In genomic region chr1:181583152-181583551, GRCm38 (mm10) we compare ENCODE assay signal across 13 mouse cellular contexts. TPM values are rescaled to one million over a fixed set of nuclear protein-coding genes. Genes with fewer than 3 reads are reported as not detected.
DNase-seq lines count a peak whose midpoint lies in the region; ATAC-seq and TF ChIP-seq lines count a peak whose summit lies in the region.
"Had no signal": no experiment of that assay in that cellular context is flagged by ENCODE, and none has a peak within 500 bp of the region (broad histone marks: within the 10 kb centered on the region; RNA-seq: fewer than 3 reads in every experiment).

No protein-coding gene starts in this region.

- TF ChIP-seq CTCF in cerebellum, adult 2 months (IDR thresholded peaks at IDR 0.05; ENCODE audit: borderline replicate concordance, insufficient read depth, low read depth, low read length) = no peak

- no peaks in the 10 kb centered on the region for H3K4me1 ChIP-seq in cerebellum, adult 2 months (ENCODE audit: control insufficient read depth, insufficient read depth, low read length)
- H3K4me1 ChIP-seq in hindbrain, embryonic 15.5 days (replicated peaks) = no peaks in the 10 kb centered on the region
- no peaks in the 10 kb centered on the region for H3K4me1 ChIP-seq in hindbrain, embryonic 10.5 days (replicated peaks)
- 0 out of 2 replicates have a peak, but pooled peaks cover 6% of the 10 kb centered on the region for H3K4me1 ChIP-seq in neural tube, embryonic 15.5 days
- H3K4me1 ChIP-seq: forebrain, embryonic 10.5 days had no signal

- no peaks in the 10 kb centered on the region for H3K36me3 ChIP-seq in hindbrain, embryonic 15.5 days
- H3K36me3 ChIP-seq in hindbrain, embryonic 10.5 days = no peaks in the 10 kb centered on the region
- H3K36me3 ChIP-seq in neural tube, embryonic 15.5 days = no peaks in the 10 kb centered on the region
- H3K36me3 ChIP-seq: forebrain, embryonic 10.5 days had no signal

- no peak for TF ChIP-seq POLR2A in cerebellum, adult 2 months (IDR thresholded peaks at IDR 0.05; ENCODE audit: borderline replicate concordance, insufficient read depth, low read length)

- peak; percentile 3 to 6 for DNase-seq in cerebellum, adult 2 months
- no peak for DNase-seq in cerebellum, postnatal 4 days (ENCODE audit: low spot score in 2 of 2)
- no peak for DNase-seq in hindbrain, embryonic 10.5 days (ENCODE audit: low spot score)
- DNase-seq in testis, postnatal 14 days (ENCODE audit: low spot score) = peak; percentile 15
- no peak for DNase-seq in testis, postnatal 10 days (ENCODE audit: low spot score)
- DNase-seq in layer of hippocampus, adult 9-10 months (ENCODE audit: low spot score) = no peak
- DNase-seq: adrenal gland, adult 8-10 months; kidney, adult 11 months; right cerebral cortex, adult 18-20 months had no signal

- H3K27ac ChIP-seq in cerebellum, adult 2 months (ENCODE audit: insufficient read depth, low read length) = no peak overlapping the region
- no peak overlapping the region for H3K27ac ChIP-seq in hindbrain, embryonic 15.5 days (replicated peaks)
- H3K27ac ChIP-seq in hindbrain, embryonic 10.5 days = no peak overlapping the region; the same call in 1 of the 2 replicates
- no peak overlapping the region for H3K27ac ChIP-seq in neural tube, embryonic 15.5 days (replicated peaks)
- H3K27ac ChIP-seq: forebrain, embryonic 10.5 days had no signal

- no peak overlapping the region for H3K9ac ChIP-seq in hindbrain, embryonic 15.5 days
- no peak overlapping the region for H3K9ac ChIP-seq in neural tube, embryonic 15.5 days (replicated peaks)

- 56% methylated on average over 8 of the region's 8 CpGs for WGBS in cerebellum, adult 2 months
- 63% methylated on average over 8 of the region's 8 CpGs for WGBS in hindbrain, embryonic 15.5 days
- WGBS in hindbrain, embryonic 10.5 days = 68% methylated on average over 8 of the region's 8 CpGs
- WGBS in neural tube, embryonic 15.5 days = 49% methylated on average over 8 of the region's 8 CpGs

- no peaks in the 10 kb centered on the region for H3K9me3 ChIP-seq in hindbrain, embryonic 15.5 days
- no peaks in the 10 kb centered on the region for H3K9me3 ChIP-seq in hindbrain, embryonic 10.5 days
- H3K9me3 ChIP-seq in neural tube, embryonic 15.5 days (replicated peaks) = no peaks in the 10 kb centered on the region
- H3K9me3 ChIP-seq: forebrain, embryonic 10.5 days had no signal

- no peak overlapping the region for H3K4me3 ChIP-seq in cerebellum, adult 2 months (replicated peaks; ENCODE audit: insufficient read depth, low read depth, low read length)
- peak overlapping the region; percentile 7; the same call in 1 of the 2 replicates for H3K4me3 ChIP-seq in hindbrain, embryonic 15.5 days
- no peak overlapping the region for H3K4me3 ChIP-seq in hindbrain, embryonic 10.5 days
- H3K4me3 ChIP-seq in neural tube, embryonic 15.5 days (replicated peaks) = no peak overlapping the region
- H3K4me3 ChIP-seq: forebrain, embryonic 10.5 days had no signal

- peak overlapping the region; percentile 37 for H3K4me2 ChIP-seq in hindbrain, embryonic 15.5 days
- H3K4me2 ChIP-seq in neural tube, embryonic 15.5 days = peak overlapping the region; percentile 43
- H3K4me2 ChIP-seq: liver, embryonic 11.5 days had no signal

- no peak for ATAC-seq in hindbrain, embryonic 15.5 days (ENCODE audit: low FRiP score, low read depth)
- ATAC-seq in neural tube, embryonic 15.5 days (ENCODE audit: low FRiP score) = peak; percentile 66; the same call in 1 of the 2 replicates

- H3K27me3 ChIP-seq in cerebellum, adult 2 months (ENCODE audit: control insufficient read depth, insufficient read depth, low read length) = no peaks in the 10 kb centered on the region
- no peaks in the 10 kb centered on the region for H3K27me3 ChIP-seq in hindbrain, embryonic 15.5 days
- no peaks in the 10 kb centered on the region for H3K27me3 ChIP-seq in hindbrain, embryonic 10.5 days (ENCODE audit: insufficient read depth, poor library complexity, severe bottlenecking)
- H3K27me3 ChIP-seq in neural tube, embryonic 15.5 days (replicated peaks) = no peaks in the 10 kb centered on the region

RNA-seq across cellular contexts. Expression of gene Dnah14, which starts 6.8 kb away (rescaled TPM):
- polyA plus RNA-seq in cerebellum, adult 2 months (2012; rRNA removed) = 0.62 and 1.0 TPM in 2 replicates
- polyA plus RNA-seq in hindbrain, embryonic 15.5 days (2015; fragmentation: Nextera tagmentation; extraction: Ambion mirVana) = 0.53 and 0.55 TPM in 2 replicates
- polyA plus RNA-seq in hindbrain, embryonic 10.5 days (2016; fragmentation: Nextera tagmentation; extraction: Ambion mirVana) = 1.0 and 1.1 TPM in 2 replicates
- 0.29 and 0.61 TPM in 2 replicates for polyA plus RNA-seq in neural tube, embryonic 15.5 days (2015; fragmentation: Nextera tagmentation; extraction: Ambion mirVana)

Comparison
In these comparisons a context has a peak if more than half of its experiments do, and no peak if none do; other contexts are left out.
1. DNase-seq: peak in cerebellum, adult 2 months (2 of 2) and testis, postnatal 14 days (single experiment); none in cerebellum, postnatal 4 days (0 of 2), hindbrain, embryonic 10.5 days (single experiment), testis, postnatal 10 days (single experiment) and layer of hippocampus, adult 9-10 months (single experiment).